Mouse (Mus musculus) cerebellum, adult 9-10 months (tissue): Measurements from ENCODE around the gene Unc119b.
"Not testable (repeated sequence)": the region's sequence is repeated elsewhere in the genome, so short reads cannot be mapped to it uniquely, and the experiment has no call there.

Experiments
- DNase-seq: peaks from one replicate; pipeline ENCODE4 v3.0.0; 2022

Gene Unc119b

GRCm38 (mm10) chr5:115129328-115129727 lies 5.4 kb downstream of the Unc119b start:
- no peak for DNase-seq

- DNase-seq, result peak; percentile 58
These were observed 7.2 kb downstream of the Unc119b start for GRCm38 (mm10) chr5:115127421-115128179.

- peak; percentile 45 for DNase-seq
These were observed 8.0 kb downstream of the Unc119b start for GRCm38 (mm10) chr5:115126578-115127312.

- DNase-seq, result peak; percentile 90
These were observed 9.4 kb downstream of the Unc119b start for GRCm38 (mm10) chr5:115125211-115125871.

- DNase-seq, result no peak
These were observed 10.1 kb downstream of the Unc119b start for GRCm38 (mm10) chr5:115124690-115125089.

- DNase-seq, result peak; percentile 75
These were observed 13.8 kb downstream of the Unc119b start for GRCm38 (mm10) chr5:115120978-115121377.

GRCm38 (mm10) chr5:115118961-115119570 lies 15.7 kb downstream of the Unc119b start, which contains the start of gene Acads:
Gene Acads (minus strand): TSS chr5:115119346.
- no peak for DNase-seq

- DNase-seq, result no peak
These were observed 17.3 kb downstream of the Unc119b start for GRCm38 (mm10) chr5:115117467-115117866.

- DNase-seq, result no peak
These were observed 18.3 kb downstream of the Unc119b start for GRCm38 (mm10) chr5:115116426-115116825.

- DNase-seq, result no peak
These were observed 20.3 kb downstream of the Unc119b start for GRCm38 (mm10) chr5:115114501-115114900.

- DNase-seq, result no peak
These were observed 21.5 kb downstream of the Unc119b start for GRCm38 (mm10) chr5:115113244-115113643.

- DNase-seq, result no peak
These were observed 23.6 kb downstream of the Unc119b start for GRCm38 (mm10) chr5:115111156-115111555.

- not testable (repeated sequence) for DNase-seq
These were observed 31.5 kb downstream of the Unc119b start for GRCm38 (mm10) chr5:115103253-115103652.

- no peak for DNase-seq
These were observed 32.5 kb downstream of the Unc119b start for GRCm38 (mm10) chr5:115102231-115102630.

GRCm38 (mm10) chr5:115100473-115100872 lies 34.3 kb downstream of the Unc119b start:
- no peak for DNase-seq

GRCm38 (mm10) chr5:115099991-115100390 lies 34.8 kb downstream of the Unc119b start:
- no peak for DNase-seq

GRCm38 (mm10) chr5:115099530-115099929 lies 35.2 kb downstream of the Unc119b start:
- DNase-seq, result no peak

GRCm38 (mm10) chr5:115098195-115098594 lies 36.6 kb downstream of the Unc119b start, which contains the start of gene Gm10401:
Gene Gm10401 (minus strand): TSS chr5:115098295.
- no peak for DNase-seq

GRCm38 (mm10) chr5:115091776-115092175 lies 43.0 kb downstream of the Unc119b start:
- no peak for DNase-seq

GRCm38 (mm10) chr5:115091015-115091414 lies 43.8 kb downstream of the Unc119b start:
- DNase-seq, result no peak

GRCm38 (mm10) chr5:115089592-115090268 lies 45.0 kb downstream of the Unc119b start:
- no peak for DNase-seq

- no peak for DNase-seq
These were observed 49.1 kb downstream of the Unc119b start for GRCm38 (mm10) chr5:115085675-115086074.
